Mouse (Mus musculus): ENCODE results near the gene 4930455H04Rik.

The 4930455H04Rik gene

DNA sequence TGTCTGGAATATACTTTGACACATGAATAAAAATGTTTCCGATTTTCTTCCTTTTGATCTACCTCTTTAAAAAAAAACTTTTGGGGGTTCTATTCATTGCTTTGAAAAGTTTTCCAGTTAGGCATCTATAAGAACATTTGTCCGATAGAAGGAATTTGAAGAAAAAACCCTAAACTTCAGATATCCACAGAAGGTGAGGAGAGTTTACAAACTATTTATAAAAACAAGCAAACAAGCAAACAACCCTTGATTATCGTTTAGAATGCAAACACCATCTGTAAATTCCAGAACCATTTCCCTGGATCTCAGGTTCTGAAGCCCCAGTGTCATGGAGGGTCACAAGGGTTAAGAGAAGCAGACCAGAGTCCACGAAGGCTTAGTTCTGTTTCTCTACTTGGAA lies at the start of gene 4930455H04Rik:
Gene 4930455H04Rik (plus strand): TSS at position 301 of the 400 bp plus-strand sequence.
- DNase-seq, result no peak

DNA sequence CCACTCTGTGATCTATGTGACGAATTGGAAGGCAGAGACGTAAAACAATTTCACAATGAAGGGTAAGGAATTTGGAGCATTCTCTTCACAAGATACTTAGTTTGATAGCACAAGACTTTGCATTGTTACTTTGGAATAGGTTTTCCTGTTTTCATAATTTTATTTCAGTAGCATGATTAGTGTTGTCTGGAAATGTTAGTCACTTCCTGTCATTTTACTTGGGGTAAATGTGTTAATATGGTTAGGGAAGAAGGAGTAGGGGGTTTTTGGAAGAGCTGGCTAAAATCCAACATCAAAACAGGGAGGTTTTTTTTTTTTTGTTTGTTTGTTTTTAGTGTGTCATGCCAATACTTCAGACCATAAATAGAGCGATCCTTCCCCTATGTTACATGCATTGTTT lies 46.5 kb upstream of the 4930455H04Rik start:
- DNase-seq, result no peak

DNA sequence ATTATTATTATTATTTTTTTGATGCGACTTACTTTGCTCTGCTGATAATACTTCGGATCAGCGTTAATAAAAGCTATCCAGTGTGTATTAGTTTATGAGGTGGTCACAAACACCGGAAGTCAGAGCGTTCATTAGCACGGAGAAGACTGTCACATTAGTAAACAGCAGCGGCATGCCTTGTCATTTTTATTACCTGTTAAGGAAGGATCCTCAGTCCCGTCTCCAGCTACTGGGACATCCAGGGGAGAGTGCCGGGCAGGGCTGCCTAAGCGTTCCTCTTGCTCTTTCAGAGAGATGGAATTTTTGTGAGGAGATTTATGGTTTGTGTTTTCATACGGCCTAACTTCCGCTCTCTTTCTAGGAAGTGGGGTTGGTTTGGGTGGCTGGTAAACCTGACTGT lies 45.0 kb upstream of the 4930455H04Rik start:
- no peak for DNase-seq

DNA sequence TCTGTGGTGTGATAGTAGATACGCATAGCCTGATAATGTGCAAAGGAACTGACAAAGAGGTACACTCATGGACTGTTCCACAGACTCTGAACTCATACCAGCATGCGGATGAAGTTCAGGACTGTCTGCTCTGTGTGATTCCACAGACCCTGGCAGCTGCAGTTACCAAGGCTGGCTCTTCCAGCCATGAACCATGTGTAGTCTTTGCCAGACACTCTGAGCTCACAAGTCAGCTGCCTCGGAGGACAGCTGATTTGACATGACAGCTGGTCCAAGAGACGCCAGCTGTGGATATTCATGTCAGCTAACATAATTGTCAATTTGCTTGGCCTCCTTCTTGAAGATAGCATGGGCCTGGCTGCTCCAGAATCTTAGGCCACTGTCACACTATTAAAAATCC lies 39.1 kb upstream of the 4930455H04Rik start:
- DNase-seq, result no peak

DNA sequence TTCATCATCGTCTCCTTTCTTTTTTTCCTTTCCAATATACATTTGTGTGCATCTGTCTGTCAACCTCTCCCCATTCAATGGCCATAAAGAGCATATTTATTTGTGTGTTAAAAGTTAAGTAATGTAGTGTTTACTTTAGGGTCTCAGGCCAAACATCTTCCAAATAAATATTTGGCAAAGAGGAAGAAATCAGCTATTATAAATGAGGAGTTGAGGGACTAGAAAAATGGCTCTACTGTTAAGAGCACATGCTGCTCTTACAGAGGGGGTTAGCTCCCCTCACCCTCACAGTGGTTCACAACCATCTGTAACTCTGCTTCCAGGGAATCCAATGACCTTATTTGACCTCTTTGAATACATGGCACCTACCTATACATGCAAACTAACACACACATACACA lies 34.9 kb upstream of the 4930455H04Rik start:
- DNase-seq, result no peak

DNA sequence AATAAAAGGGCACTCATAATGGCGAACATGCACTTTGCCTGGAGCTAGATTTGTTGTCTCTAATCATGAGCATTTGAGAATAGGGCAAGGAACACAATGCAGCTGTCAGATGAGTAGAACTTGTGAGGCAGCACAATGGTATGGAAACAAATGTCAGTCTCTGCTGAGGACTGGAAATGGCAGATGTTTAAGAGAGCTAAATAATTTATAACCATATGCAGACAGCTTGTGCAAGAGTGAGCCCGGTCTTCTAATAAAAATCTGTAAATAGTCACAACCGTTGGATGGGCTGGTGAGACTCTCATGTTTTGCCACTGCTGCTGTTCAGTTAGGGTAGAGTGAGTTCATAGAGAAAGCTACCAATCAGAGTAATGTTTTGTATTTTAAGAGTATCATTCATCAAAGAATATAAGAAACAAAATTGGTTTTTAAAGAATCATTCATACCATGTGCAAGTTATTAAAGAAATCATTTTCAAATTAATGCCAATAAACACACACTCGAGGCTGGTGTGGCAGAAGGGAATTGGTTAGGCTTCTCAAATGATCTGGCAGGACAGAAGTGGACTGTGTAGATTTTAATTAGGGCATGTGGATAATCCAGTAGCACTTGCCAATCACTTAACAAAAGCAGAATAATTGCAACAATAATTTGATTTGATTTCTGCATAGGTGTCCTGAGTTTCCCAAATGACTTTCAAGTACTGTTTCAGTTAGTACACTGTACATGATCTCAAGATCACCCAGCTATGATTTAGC lies 31.0 kb upstream of the 4930455H04Rik start:
- no peak for DNase-seq

DNA sequence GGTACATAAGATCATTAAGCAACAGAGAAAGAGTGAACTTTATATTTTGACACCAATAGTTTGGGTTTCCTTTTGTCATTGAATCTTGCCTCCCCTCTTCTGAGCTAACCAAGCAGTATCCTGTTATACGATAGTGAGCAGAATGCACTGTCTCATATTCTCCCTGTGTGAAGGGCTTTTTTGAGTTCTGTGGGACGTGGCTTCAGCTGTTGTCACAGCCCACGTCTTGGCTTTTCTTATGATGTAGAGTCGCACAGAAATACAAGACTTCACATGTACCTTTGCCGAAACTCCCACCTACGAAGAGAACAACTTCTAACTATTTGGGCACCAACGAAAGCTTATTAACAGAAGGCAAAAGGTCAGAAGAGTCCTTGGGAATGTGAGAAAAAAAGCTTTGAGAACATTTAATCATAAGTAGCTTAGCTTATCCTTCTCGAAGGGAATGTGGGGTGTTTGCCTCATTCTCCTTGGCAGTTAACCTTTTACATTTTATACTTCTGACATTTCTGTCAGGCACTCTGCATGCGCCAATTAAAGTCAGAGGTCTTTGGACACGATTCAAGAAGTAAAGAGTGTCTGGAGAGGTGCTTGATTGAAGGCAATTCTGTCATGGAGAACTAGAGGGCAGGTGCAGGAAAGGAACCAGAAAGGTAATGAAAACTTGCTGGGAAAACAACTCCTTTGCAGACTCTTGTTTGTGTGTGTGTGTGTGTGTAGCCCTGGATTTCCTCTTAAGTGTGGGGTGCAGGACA lies 27.1 kb upstream of the 4930455H04Rik start:
- no peak for DNase-seq

DNA sequence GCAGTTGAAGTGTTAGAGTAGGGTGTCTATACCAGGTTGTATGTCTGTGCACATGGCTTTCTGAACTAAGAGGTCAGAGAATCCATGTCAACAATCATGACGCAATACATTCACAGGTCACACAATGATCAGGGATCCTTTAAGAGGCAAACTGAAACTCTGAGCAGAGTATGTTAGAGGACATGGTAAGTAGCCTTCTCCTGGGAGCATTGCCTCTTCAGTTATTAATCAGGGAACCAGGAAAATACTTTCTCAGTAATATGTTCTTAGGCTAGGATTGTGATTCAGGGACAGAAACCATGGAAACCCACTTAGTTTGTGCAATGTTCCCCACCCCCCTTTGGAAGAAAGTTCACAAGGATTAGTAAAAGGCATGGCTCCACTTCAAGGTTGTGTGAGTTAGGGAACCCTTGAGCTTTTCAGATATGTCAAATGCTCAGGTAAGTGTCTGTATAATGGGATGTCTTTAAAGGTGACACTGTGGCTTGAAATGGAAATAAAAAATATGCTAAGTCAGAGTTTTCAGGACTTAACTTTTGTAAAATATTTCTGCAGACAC lies 26.4 kb upstream of the 4930455H04Rik start:
- DNase-seq, result no peak

DNA sequence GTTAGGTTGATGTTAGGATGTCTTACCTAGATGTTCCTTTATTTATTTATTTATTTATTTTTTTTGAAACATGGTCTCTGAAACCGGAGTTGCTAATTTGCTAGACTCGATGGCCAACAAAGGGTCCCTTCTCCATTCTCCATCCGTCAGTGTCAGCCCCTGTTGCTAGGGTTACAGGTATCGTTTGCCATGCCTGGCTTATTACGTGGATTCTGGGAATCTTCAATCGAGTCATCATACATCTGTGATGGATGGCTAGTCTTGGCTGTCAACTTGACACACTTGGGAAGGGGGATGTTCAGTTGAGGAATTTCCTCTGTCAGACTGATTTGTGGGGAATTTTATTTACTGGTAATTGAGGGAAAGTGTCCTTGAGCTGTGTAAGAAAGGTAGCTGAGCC lies 25.3 kb upstream of the 4930455H04Rik start:
- no peak for DNase-seq

DNA sequence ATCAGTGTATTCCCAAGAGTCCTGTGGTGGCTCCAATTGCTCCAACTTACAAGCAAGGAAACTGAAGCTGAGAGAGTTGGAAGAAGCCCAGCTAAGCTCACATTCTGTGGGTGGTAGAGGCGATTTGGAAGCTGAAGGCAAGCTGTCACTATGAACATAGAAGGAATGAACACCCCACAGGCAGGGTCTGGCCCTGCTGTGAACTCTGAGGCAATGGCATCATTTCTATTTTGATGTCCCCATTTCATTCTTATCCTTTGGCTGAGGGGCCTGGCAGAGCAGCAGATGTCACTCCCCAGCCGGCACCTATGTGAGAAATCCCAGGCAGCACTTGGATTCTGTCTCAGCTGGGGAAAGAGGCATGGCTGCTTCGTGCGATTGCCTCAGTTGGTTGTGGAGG lies 24.6 kb upstream of the 4930455H04Rik start:
- DNase-seq, result no peak

DNA sequence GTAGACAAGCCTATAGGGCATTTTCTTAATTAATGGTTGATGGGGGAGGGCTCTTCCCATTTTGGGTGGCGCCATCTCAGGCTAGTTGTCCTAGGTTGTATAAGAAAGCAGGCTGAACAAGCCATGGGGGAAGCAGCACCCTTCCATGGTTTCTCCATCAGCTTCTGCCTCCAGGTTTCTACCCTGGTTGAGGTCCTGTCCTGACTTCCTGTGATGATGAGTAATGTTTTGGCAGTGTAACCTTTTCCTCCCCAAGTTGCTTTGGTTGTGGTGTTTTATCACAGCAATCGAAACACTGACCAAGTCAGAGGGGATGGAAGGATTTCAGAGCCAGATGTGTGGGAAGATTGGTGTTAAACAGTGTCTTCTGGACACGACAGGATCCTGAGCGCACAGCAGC lies 21.6 kb upstream of the 4930455H04Rik start:
- DNase-seq, result no peak

DNA sequence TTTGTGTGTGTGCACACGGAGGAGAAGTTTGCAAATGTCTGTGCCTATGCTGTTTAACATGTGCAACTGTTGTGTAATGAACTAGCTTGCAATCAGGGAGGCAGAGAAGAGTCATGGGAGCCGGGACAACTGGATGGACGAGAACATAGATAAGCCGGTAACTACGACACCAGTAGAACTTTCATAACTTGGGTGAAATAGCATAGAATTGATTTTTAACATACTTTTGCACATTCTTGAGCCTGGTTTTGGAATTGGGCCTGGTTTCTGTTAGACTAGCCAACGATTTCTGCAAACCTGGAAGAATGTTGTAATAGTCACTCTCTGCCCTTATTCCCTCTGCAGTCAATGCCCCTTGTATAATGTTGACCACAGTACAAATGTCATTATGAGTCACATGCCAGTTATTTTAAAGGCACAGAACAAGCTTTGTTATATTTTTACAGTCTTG lies 17.4 kb upstream of the 4930455H04Rik start:
- DNase-seq, result no peak

DNA sequence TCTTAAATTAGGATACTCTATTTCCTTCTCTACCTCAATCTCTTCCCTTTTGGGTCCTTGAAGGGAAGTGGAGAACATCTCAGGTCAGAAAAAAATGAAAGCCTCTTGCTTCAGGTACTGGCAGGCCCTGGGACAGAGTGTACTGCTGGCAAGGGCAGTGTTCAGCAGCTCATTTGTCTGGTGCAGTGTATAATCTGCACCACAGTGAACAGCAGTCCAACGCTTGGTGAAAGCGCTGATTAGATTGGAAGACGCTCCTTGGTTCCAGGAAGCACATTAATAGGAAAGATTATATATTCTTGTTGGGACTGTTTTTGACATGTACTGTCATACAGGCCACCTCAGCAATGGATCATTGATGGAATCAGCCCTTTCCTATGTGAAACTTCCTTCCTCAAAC lies 16.6 kb upstream of the 4930455H04Rik start:
- no peak for DNase-seq

DNA sequence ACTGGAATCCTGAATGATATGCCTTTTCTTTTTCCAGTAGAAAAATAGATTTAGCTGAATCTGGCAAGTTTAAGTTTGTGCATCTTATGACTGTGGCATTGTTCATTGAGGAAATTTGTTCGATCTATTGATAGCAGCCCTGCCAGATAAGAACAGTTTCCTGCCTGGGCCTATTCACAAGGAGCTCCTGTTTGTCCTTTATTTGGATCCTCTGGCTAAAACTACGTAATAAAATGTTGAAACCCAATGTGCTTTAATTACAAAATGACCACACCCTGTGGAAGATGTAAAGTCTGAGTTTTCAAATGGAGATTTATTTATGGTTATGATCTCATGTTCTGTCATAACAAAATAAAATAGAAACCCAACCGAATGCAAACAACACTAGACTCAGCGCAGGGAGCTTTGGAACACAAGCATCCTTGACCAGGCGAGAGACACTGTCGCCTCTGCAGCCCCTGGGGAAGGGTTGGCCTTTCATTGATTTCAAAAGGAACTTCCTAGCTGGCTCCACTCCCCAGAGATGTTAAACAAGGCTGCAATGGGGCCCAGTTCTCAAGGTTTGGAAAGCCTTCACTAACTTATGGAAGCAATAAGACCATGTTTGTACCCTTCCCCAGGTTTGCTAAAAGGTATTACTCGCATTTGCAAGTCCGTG lies 15.7 kb upstream of the 4930455H04Rik start:
- no peak for DNase-seq

DNA sequence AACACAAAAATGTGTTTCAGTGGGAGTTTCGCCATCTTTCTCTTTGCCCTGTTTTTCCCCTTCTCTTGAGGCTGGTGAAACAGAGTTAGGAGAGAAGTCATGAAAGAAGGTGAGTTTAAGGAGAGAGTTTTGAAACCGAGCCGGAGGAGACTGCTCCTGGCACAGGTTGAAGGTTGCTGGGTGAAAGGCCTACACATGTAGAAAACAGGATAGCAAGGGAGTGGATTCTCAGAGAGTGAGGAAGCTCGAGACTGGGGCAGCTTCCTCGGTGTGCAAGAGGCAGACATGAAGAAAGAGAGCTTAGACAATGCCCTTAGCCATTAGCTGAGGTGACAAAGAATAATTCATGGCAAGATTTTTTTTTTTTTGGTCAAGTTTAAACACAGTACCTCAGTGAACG lies 14.7 kb upstream of the 4930455H04Rik start:
- no peak for DNase-seq

DNA sequence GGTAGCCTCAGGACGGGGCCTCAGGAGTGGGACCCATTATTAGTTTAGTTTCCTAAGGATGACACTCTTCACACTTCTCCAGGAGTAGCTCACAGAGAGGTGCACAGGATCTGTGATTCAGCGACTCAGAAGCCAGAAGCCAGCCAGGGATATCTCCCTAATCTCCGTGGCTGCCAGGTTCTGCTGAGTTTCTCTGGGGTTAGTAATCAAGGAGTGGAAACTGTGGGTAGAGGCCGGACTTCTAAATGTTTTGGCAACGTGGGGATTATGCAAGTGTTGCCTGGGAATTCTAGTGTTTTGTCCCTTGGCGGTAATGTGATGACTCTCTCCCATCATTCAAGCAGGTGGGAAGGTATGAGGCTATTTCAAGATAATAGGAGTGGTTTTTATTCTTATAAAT lies 13.0 kb upstream of the 4930455H04Rik start:
- no peak for DNase-seq

DNA sequence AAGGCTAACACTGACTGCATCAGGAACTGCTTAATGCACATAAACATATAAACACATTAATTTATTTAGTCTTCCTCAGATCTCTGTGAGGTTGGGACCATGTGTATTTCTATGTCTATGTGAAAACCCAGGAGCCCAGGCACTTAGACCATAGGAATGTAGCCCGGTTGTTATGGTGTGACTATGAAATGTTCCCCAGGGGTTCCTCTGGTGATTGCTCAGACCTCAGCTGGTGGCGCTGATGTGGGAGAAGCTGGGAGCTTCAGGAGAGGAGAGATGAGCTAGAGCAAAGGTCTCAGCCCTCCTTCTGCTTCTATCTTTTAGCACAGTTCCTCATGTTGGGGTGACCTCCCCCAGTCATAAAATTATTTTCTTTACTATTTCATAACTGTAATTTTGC lies 7.7 kb upstream of the 4930455H04Rik start:
- DNase-seq, result no peak

DNA sequence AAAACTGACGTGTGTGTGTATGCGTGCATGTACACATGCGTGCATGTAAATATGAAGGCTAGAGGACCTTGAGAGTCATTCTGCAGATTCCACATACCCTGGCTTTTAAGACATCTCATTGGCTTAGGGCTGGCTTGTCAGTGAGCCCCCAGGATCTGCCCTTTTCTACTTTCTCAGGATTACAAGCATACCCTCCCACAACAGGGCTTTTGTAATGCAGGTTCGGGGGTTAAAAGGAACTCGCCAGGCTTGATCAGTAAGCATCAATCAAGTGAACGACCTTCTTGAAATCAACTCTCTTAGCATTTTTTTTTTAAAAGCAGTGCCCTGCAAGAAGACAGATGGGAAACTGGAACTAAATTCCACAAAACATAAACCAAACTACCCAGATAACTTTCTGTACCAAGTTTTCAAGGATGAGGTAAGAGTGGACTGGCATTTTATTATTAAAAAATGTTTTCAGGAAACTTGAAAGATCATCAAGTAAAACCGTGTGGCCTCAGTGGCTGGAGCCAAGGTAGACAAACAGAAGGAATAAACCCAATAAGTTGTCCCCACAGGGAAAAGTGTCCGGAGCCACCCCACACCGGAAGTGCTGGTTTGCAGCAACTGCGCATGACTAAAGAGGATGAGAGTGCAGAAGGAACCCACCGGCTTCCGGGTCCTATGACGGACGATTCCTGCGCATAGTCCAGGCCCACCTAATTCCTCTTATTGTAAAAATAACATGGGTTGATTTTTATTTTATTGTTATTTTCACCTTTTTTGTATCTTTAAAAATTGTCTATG lies 6.5 kb upstream of the 4930455H04Rik start:
- no peak for DNase-seq

DNA sequence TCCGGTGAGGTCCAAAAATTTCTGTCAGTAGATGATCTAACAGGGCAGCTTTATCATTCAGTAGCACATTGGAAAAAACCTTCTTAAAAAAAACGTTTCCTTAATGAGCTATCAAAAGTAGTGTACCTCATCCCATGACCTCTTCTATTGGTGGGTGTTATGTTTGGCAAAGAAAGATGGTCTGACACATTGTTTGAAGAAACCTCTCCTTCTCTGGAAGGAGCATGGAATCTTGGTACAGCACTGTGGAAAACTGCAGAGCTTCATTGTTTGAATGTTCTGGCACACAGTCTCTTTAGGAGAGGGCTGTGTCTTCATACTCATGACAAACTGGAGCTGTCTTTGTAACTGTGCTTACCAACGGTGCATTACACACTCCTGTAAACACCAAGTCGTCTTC lies 4.9 kb upstream of the 4930455H04Rik start:
- DNase-seq, result no peak

DNA sequence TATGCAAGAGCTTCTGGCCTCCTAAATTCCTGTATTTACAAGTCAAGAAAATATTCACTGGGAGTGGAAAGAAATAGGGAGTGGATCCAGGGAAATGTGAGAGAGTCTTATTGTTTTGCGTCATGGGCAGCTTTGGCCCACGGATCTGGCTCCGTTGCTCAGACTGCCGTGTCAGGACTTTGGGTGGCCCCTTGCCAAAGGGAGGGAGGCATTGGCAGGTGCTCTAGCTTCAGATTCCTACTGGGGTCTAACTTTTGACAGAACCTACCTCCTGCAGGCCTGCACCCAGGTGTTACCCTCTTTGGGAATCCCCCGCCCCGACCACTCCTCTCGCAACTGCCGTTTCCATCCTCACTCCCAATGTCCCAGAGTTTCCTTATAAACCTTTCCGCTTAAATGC lies 3.6 kb upstream of the 4930455H04Rik start:
- DNase-seq, result no peak

DNA sequence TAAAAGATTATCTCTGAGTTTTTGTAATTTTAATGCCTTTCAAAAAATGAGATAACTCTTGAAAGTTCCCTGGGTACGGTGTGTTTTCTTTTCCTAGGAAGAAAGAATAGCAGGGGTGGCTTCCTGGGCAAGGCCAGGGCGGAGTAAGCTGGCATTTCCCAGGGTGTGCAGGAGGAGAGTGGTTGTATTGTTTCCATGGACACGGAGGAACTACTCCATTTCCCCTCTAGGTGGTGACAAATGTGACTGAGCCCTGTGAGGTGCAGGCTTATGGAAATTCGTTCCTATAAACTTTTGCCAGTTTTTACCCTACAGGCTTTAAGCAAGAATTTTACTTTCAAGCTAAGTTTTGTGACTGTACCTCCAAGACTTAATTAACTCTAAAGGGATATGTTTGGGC lies 1.8 kb upstream of the 4930455H04Rik start:
- DNase-seq, result peak; percentile 24

DNA sequence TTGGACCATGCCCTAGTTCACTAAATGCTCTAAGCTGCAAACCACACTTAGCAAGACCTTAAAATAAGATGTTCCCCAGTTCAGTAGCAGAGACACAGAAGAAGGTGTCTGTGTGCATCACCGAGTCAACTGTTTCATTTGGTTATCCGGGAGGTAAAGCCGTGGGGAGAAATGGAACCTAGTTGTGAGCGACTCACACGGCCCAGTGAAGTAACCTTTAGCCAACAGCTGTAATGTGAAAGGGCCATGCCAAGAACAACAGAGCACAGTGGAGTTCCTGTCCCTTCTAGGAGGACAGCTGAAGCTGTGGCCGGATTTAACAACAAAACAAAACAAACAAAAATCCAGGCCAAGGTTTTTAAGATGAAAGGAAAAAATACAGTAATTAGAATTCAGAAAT lies 1.3 kb upstream of the 4930455H04Rik start:
- DNase-seq, result peak; percentile 33

DNA sequence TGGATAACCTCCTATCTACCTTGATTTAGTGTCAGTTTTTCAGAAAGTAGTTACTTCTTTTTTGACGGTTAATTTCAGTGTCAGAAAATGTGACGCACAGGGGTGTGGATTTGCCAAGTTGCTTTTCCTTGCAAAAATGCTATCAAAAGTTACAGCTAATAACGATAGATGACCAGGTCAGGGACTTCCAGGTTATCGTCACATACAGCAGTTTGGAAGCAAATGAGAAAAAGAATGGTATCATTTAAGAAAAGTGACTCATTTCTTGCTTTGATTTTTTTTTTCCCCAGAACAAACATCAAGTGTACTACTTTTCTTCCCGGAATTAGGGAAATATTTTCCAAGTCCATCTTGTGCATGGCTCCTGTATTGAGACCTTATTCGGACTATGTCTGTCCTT lies 631 bp upstream of the 4930455H04Rik start:
- DNase-seq, result no peak

All from kidney, adult 18-20 months (tissue).